Mouse (Mus musculus): ENCODE data around the gene Gm21915. TPM values are rescaled to one million over a fixed set of nuclear protein-coding genes. Genes with fewer than 3 reads are reported as not detected.

Gene Gm21915
- not detected in 2 replicates for polyA plus RNA-seq (2012; ENCODE audit: insufficient read depth, insufficient read length, missing spikeins)

- no peaks in the 10 kb centered on the region for H3K4me1 ChIP-seq (ENCODE audit: control insufficient read depth, insufficient read depth, insufficient read length, low read length)
- no peak within 1 kb of the TSS for H3K4me3 ChIP-seq (ENCODE audit: insufficient read depth, low read depth, low read length)
- no peak within 1 kb of the TSS for H3K27ac ChIP-seq (replicated peaks; ENCODE audit: low read depth, low read length)
These were observed at the start of gene Gm21915 for GRCm38 (mm10) chr9:40670313-40670712. Gm21915 (plus strand) TSS chr9:40670613.

- Histone ChIP-seq H3K27ac (replicated peaks; ENCODE audit: low read depth, low read length) (no peak overlapping the region), H3K4me3 (ENCODE audit: insufficient read depth, low read depth, low read length) (no peak overlapping the region), H3K4me1 (ENCODE audit: control insufficient read depth, insufficient read depth, insufficient read length, low read length) (no peaks in the 10 kb centered on the region)
These were observed 48.1 kb upstream of the Gm21915 start for GRCm38 (mm10) chr9:40622265-40622664.

- H3K4me1 ChIP-seq (ENCODE audit: control insufficient read depth, insufficient read depth, insufficient read length, low read length): no peaks in the 10 kb centered on the region
- no peak overlapping the region for H3K27ac ChIP-seq (replicated peaks; ENCODE audit: low read depth, low read length)
- H3K4me3 ChIP-seq (ENCODE audit: insufficient read depth, low read depth, low read length): no peak overlapping the region
These were observed 47.6 kb upstream of the Gm21915 start for GRCm38 (mm10) chr9:40622793-40623192.

- Histone ChIP-seq H3K4me3 (ENCODE audit: insufficient read depth, low read depth, low read length) (no peak overlapping the region), H3K27ac (replicated peaks; ENCODE audit: low read depth, low read length) (no peak overlapping the region), H3K4me1 (ENCODE audit: control insufficient read depth, insufficient read depth, insufficient read length, low read length) (no peaks in the 10 kb centered on the region)
These were observed 45.1 kb upstream of the Gm21915 start for GRCm38 (mm10) chr9:40625341-40625740.

GRCm38 (mm10) chr9:40626566-40626965 is 43.8 kb upstream of the Gm21915 start:
- Histone ChIP-seq H3K4me1 (ENCODE audit: control insufficient read depth, insufficient read depth, insufficient read length, low read length) (no peaks in the 10 kb centered on the region), H3K27ac (replicated peaks; ENCODE audit: low read depth, low read length) (no peak overlapping the region), H3K4me3 (ENCODE audit: insufficient read depth, low read depth, low read length) (no peak overlapping the region)

GRCm38 (mm10) chr9:40627146-40627713 is 43.2 kb upstream of the Gm21915 start:
- Histone ChIP-seq H3K4me1 (ENCODE audit: control insufficient read depth, insufficient read depth, insufficient read length, low read length) (no peaks in the 10 kb centered on the region), H3K27ac (replicated peaks; ENCODE audit: low read depth, low read length) (no peak overlapping the region), H3K4me3 (ENCODE audit: insufficient read depth, low read depth, low read length) (no peak overlapping the region)

- Histone ChIP-seq H3K4me1 (ENCODE audit: control insufficient read depth, insufficient read depth, insufficient read length, low read length) (no peaks in the 10 kb centered on the region), H3K4me3 (ENCODE audit: insufficient read depth, low read depth, low read length) (no peak overlapping the region), H3K27ac (replicated peaks; ENCODE audit: low read depth, low read length) (no peak overlapping the region)
These were observed 42.0 kb upstream of the Gm21915 start for GRCm38 (mm10) chr9:40628130-40629069.

- Histone ChIP-seq H3K4me3 (ENCODE audit: insufficient read depth, low read depth, low read length) (no peak overlapping the region), H3K27ac (replicated peaks; ENCODE audit: low read depth, low read length) (no peak overlapping the region), H3K4me1 (ENCODE audit: control insufficient read depth, insufficient read depth, insufficient read length, low read length) (no peaks in the 10 kb centered on the region)
These were observed 41.0 kb upstream of the Gm21915 start for GRCm38 (mm10) chr9:40629441-40629840.

- Histone ChIP-seq H3K4me1 (ENCODE audit: control insufficient read depth, insufficient read depth, insufficient read length, low read length) (no peaks in the 10 kb centered on the region), H3K27ac (replicated peaks; ENCODE audit: low read depth, low read length) (0 out of 2 replicates have a peak overlapping the region, but pooled peaks have one; percentile 29), H3K4me3 (ENCODE audit: insufficient read depth, low read depth, low read length) (no peak overlapping the region)
These were observed 39.3 kb upstream of the Gm21915 start for GRCm38 (mm10) chr9:40631101-40631500.

GRCm38 (mm10) chr9:40631505-40631904 is 38.9 kb upstream of the Gm21915 start:
- H3K27ac ChIP-seq (replicated peaks; ENCODE audit: low read depth, low read length): 0 out of 2 replicates have a peak overlapping the region, but pooled peaks have one; percentile 29

GRCm38 (mm10) chr9:40636054-40636453 is 34.4 kb upstream of the Gm21915 start:
- 0 out of 2 replicates have a peak, but pooled peaks cover 2% of the 10 kb centered on the region for H3K4me1 ChIP-seq (ENCODE audit: control insufficient read depth, insufficient read depth, insufficient read length, low read length)
- no peak overlapping the region for H3K27ac ChIP-seq (replicated peaks; ENCODE audit: low read depth, low read length)
- no peak overlapping the region for H3K4me3 ChIP-seq (ENCODE audit: insufficient read depth, low read depth, low read length)

More at GRCm38 (mm10) chr9:40631505-40631904, 38.9 kb upstream of the Gm21915 start:
- no peaks in the 10 kb centered on the region for H3K4me1 ChIP-seq (ENCODE audit: control insufficient read depth, insufficient read depth, insufficient read length, low read length)
- no peak overlapping the region for H3K4me3 ChIP-seq (ENCODE audit: insufficient read depth, low read depth, low read length)

- Histone ChIP-seq H3K27ac (replicated peaks; ENCODE audit: low read depth, low read length) (no peak overlapping the region), H3K4me1 (ENCODE audit: control insufficient read depth, insufficient read depth, insufficient read length, low read length) (0 out of 2 replicates have a peak, but pooled peaks cover 2% of the 10 kb centered on the region), H3K4me3 (ENCODE audit: insufficient read depth, low read depth, low read length) (peak overlapping the region; percentile 83)
These were observed 32.6 kb upstream of the Gm21915 start for GRCm38 (mm10) chr9:40637705-40638393.

- 0 out of 2 replicates have a peak, but pooled peaks cover 2% of the 10 kb centered on the region for H3K4me1 ChIP-seq (ENCODE audit: control insufficient read depth, insufficient read depth, insufficient read length, low read length)
- H3K4me3 ChIP-seq (ENCODE audit: insufficient read depth, low read depth, low read length): peak overlapping the region; percentile 83
- H3K27ac ChIP-seq (replicated peaks; ENCODE audit: low read depth, low read length): no peak overlapping the region
These were observed 31.9 kb upstream of the Gm21915 start for GRCm38 (mm10) chr9:40638394-40639049.

- Histone ChIP-seq H3K27ac (replicated peaks; ENCODE audit: low read depth, low read length) (no peak overlapping the region), H3K4me1 (ENCODE audit: control insufficient read depth, insufficient read depth, insufficient read length, low read length) (0 out of 2 replicates have a peak, but pooled peaks cover 2% of the 10 kb centered on the region), H3K4me3 (ENCODE audit: insufficient read depth, low read depth, low read length) (no peak overlapping the region)
These were observed 30.8 kb upstream of the Gm21915 start for GRCm38 (mm10) chr9:40639536-40640187.
